Mouse (Mus musculus) myocyte (in vitro differentiated cells): ENCODE measurements around the gene Ube2o. TPM values are rescaled to one million over a fixed set of nuclear protein-coding genes. Genes with fewer than 3 reads are reported as not detected.

Experiments used
- H3K27me3 ChIP-seq: one replicate; pipeline ENCODE4 v1.6.1; 2011; ENCODE audit not compliant: control insufficient read depth, insufficient read depth, insufficient read length
- H3K36me3 ChIP-seq: one replicate; pipeline ENCODE4 v1.6.1; 2011; ENCODE audit not compliant: control insufficient read depth, insufficient read depth
- H3K4me2 ChIP-seq: one replicate; pipeline ENCODE4 v1.6.1; 2011; ENCODE audit warnings: low read depth, control low read depth
- H3K4me3 ChIP-seq: one replicate; pipeline ENCODE4 v1.5.1; 2011; ENCODE audit warnings: mild to moderate bottlenecking, control low read depth, moderate library complexity
- H3K79me2 ChIP-seq: one replicate; pipeline ENCODE4 v1.6.1; 2011; ENCODE audit not compliant: control insufficient read depth, insufficient read depth
- H3ac ChIP-seq: one replicate; pipeline ENCODE4 v1.6.1; 2011; ENCODE audit not compliant: control insufficient read depth, insufficient read length
- CEBPB ChIP-seq: IDR thresholded peaks from 2 replicates; pipeline ENCODE4 v1.6.1; 2011; ENCODE audit warnings: mild to moderate bottlenecking, moderate library complexity; ENCODE audit not compliant: poor library complexity, insufficient read depth, severe bottlenecking
- E2F4 ChIP-seq: IDR thresholded peaks from one replicate; pipeline ENCODE4 v1.6.1; 2011; ENCODE audit warnings: mild to moderate bottlenecking, control low read depth, moderate library complexity; ENCODE audit not compliant: insufficient read depth
- MAX ChIP-seq: IDR thresholded peaks from one replicate; pipeline ENCODE4 v1.6.1; 2011; ENCODE audit warnings: low read depth, mild to moderate bottlenecking, control low read depth
- MYOD1 ChIP-seq, 3 experiments: IDR thresholded peaks; one replicate each; pipeline ENCODE4 v1.6.1; 2011; ENCODE audit warnings: control low read depth in 2 of 3, low read depth in 2 of 3, mild to moderate bottlenecking in 2 of 3, moderate library complexity in 1 of 3; ENCODE audit not compliant: insufficient read length in 2 of 3, control insufficient read depth in 1 of 3
- MYOG ChIP-seq, 3 experiments: IDR thresholded peaks; one replicate each; pipeline ENCODE4 v1.6.1; 2011; ENCODE audit warnings: control low read depth in 2 of 3, low read depth in 2 of 3, mild to moderate bottlenecking in 2 of 3; ENCODE audit not compliant: insufficient read length in 2 of 3, control insufficient read depth in 1 of 3, insufficient read depth in 1 of 3
- POLR2A ChIP-seq: IDR thresholded peaks from one replicate; pipeline ENCODE4 v1.6.1; 2011; ENCODE audit warnings: low read depth, mild to moderate bottlenecking, control low read depth, moderate library complexity; ENCODE audit not compliant: insufficient read length
- POLR2AphosphoS2 ChIP-seq: IDR thresholded peaks from one replicate; pipeline ENCODE4 v1.6.1; 2011; ENCODE audit warnings: low read depth, control low read depth; ENCODE audit not compliant: insufficient read length
- REST ChIP-seq: IDR thresholded peaks from one replicate; pipeline ENCODE4 v1.6.1; 2011; ENCODE audit warnings: mild to moderate bottlenecking, control low read depth, moderate library complexity; ENCODE audit not compliant: insufficient read depth, insufficient read length
- SRF ChIP-seq: IDR thresholded peaks from one replicate; pipeline ENCODE4 v1.6.1; 2011; ENCODE audit warnings: low read depth; ENCODE audit not compliant: control insufficient read depth, insufficient read length
- TCF12 ChIP-seq: IDR thresholded peaks from one replicate; pipeline ENCODE4 v1.6.1; 2011; ENCODE audit warnings: mild to moderate bottlenecking, control low read depth; ENCODE audit not compliant: poor library complexity, insufficient read depth, severe bottlenecking
- TCF3 ChIP-seq: IDR thresholded peaks from one replicate; pipeline ENCODE4 v1.6.1; 2011; ENCODE audit warnings: low read depth, control low read depth; ENCODE audit not compliant: insufficient read length
- USF1 ChIP-seq: IDR thresholded peaks from one replicate; pipeline ENCODE4 v1.6.1; 2011; ENCODE audit warnings: low read depth, mild to moderate bottlenecking, control low read depth, moderate library complexity
- polyA plus RNA-seq: library from polyadenylated mRNA; unstranded; fragments of >200 nt; fragmentation: generic; extraction: Trizol; gene quantifications from one replicate; pipeline ENCODE4 v1.2.1, GENCODE M21; 2012; ENCODE audit warnings: missing spikeins

Gene Ube2o
- polyA plus RNA-seq, 1 experiment = 27.1 TPM

DNA sequence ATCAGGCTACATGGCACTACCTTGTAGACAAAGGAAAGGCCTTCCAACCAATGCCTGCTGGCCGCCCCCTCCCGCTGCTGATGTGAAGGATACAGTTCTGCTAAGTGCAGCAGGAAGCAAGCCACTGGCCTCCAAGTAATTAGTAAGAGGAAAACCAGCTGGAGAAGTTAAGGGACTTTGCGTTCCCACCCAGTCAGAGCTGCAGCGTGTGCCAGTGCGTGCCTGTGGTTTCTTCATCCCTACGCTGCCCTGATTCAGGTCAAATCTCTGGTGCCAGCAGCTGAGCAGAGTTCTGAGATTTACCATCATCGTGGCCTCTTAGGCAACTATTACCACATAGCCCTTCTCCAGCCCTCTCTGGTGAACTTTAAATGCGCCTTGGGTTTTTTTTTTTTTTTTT, 62.8 kb downstream of the Ube2o start:
- H3K27me3 ChIP-seq = no peaks in the 10 kb centered on the region
- H3K36me3 ChIP-seq = no peaks in the 10 kb centered on the region
- H3K79me2 ChIP-seq = no peaks in the 10 kb centered on the region
- peak overlapping the region; percentile 35 for H3K4me2 ChIP-seq
- no peak overlapping the region for H3K4me3 ChIP-seq
- H3ac ChIP-seq = no peak overlapping the region
- TF ChIP-seq MYOG (IDR thresholded peaks at IDR 0.05; ENCODE audit: control insufficient read depth in 1 of 3, insufficient read depth in 1 of 3, insufficient read length in 2 of 3, low read depth in 2 of 3) (peak; percentile 21 to 83 (median 33)), TCF3 (no peak), POLR2AphosphoS2 (no peak), CEBPB (peak; percentile 80), MYOD1 (IDR thresholded peaks at IDR 0.05; ENCODE audit: control insufficient read depth in 1 of 3, insufficient read length in 2 of 3, low read depth in 2 of 3) (peak in 2 of 3 experiments; percentile 61 to 73), REST (no peak)

DNA sequence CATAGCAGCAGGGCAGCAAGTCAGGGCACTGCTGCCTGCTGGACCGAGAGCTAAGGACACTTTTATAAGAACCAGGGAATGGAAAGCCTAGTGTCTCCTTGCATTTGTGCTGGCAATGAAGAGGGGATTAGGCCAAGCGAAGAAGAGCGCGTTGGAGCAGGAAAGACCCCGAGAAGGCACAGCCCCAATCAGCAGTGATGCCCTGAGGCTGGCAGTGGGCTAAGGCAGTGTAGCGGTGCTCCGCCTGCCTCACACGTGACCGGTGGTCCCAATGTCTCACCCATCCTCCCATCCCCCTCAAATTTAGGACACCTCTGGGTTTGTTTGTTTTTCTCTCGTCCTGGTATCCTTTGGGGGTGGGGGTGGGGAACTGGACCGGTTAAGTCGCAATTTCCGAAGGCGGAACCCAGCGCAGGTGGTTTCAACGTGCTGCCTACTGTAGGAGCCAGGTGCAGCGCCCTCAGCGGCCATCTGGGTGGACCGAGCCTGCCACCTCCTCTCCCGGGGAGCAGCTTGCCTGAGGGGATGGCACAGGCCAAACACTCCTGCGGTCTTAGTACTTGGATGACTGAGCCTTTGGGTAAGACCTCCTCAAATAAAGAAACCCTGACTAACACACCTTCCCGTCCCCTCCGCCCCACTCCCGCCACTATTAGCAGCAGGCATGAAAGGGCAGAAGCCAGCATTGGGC, 65.8 kb downstream of the Ube2o start:
- no peak for TF ChIP-seq MYOG (IDR thresholded peaks at IDR 0.05; ENCODE audit: control insufficient read depth in 1 of 3, insufficient read depth in 1 of 3, insufficient read length in 2 of 3, low read depth in 2 of 3)
- no peak for TF ChIP-seq POLR2AphosphoS2
- TF ChIP-seq TCF12 = no peak
- TF ChIP-seq REST = no peak
- no peak for TF ChIP-seq E2F4
- no peak for TF ChIP-seq CEBPB
- no peak for TF ChIP-seq MAX
- TF ChIP-seq MYOD1 (IDR thresholded peaks at IDR 0.05; ENCODE audit: control insufficient read depth in 1 of 3, insufficient read length in 2 of 3, low read depth in 2 of 3) = no peak
- TF ChIP-seq TCF3 = no peak
- TF ChIP-seq POLR2A = no peak
- TF ChIP-seq SRF = no peak
- TF ChIP-seq USF1 = no peak
- Histone ChIP-seq H3K27me3 (no peaks in the 10 kb centered on the region), H3K36me3 (no peaks in the 10 kb centered on the region), H3K79me2 (no peaks in the 10 kb centered on the region), H3K4me2 (no peak overlapping the region), H3K4me3 (no peak overlapping the region), H3ac (no peak overlapping the region)

DNA sequence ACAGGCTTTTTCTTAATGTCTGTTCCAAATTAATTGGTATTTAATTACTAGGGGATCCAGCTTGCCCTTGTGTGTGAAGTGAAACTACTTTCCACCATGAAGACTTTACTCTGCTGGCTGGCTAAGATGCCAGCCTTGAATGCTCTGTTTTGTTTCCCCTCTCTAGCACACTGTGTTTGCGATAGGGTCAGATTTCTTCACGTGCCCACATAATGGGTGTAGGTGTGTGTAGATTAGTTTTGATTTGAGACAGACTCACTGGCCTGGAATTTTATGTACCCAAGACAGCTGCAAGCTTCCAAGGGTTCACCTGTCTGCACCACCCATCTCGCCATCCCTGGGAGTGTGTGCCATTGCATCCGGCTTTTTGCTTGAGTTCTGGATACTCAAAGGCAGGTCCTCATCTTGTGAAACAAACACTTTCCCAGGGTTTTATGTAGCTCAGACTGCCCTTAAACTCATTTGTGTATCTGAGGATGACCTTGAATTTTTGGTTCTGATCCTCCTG, 67.7 kb downstream of the Ube2o start:
- no peak overlapping the region for H3K4me3 ChIP-seq
- no peaks in the 10 kb centered on the region for H3K36me3 ChIP-seq
- TF ChIP-seq TCF12 = peak; percentile 30
- TF ChIP-seq MYOD1 (IDR thresholded peaks at IDR 0.05; ENCODE audit: control insufficient read depth in 1 of 3, insufficient read length in 2 of 3, low read depth in 2 of 3) = peak in 1 of 3 experiments; percentile 83
- no peak for TF ChIP-seq REST
- no peak for TF ChIP-seq USF1
- TF ChIP-seq MYOG (IDR thresholded peaks at IDR 0.05; ENCODE audit: control insufficient read depth in 1 of 3, insufficient read depth in 1 of 3, insufficient read length in 2 of 3, low read depth in 2 of 3) = peak in 1 of 3 experiments; percentile 81
- TF ChIP-seq POLR2A = no peak
- TF ChIP-seq E2F4 = no peak
- H3ac ChIP-seq = no peak overlapping the region
- no peak overlapping the region for H3K4me2 ChIP-seq
- H3K79me2 ChIP-seq = no peaks in the 10 kb centered on the region
- H3K27me3 ChIP-seq = no peaks in the 10 kb centered on the region

DNA sequence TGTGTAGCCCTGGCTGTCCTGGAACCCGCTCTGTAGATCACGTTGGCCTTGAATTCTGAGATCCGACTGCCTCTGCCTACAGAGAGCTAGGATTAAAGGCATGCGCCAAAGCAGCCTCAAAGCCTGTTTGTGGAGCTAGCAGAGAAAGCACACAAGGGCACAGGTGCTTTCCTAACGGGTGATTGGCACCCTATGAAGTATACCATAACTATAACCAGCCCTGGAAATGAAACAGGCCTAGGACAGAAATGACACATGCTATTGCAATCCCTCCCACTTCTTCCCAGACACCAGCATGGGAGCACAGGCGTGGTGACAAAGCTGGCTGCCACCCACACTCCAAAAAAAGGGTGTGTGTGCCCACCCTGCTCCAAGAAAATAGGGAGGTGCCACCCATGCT, 68.3 kb downstream of the Ube2o start:
- H3K4me2 ChIP-seq = no peak overlapping the region
- no peaks in the 10 kb centered on the region for H3K27me3 ChIP-seq
- H3K36me3 ChIP-seq = no peaks in the 10 kb centered on the region
- TF ChIP-seq MYOG (IDR thresholded peaks at IDR 0.05; ENCODE audit: control insufficient read depth in 1 of 3, insufficient read depth in 1 of 3, insufficient read length in 2 of 3, low read depth in 2 of 3) (peak in 1 of 3 experiments; percentile 22), MYOD1 (IDR thresholded peaks at IDR 0.05; ENCODE audit: control insufficient read depth in 1 of 3, insufficient read length in 2 of 3, low read depth in 2 of 3) (peak in 1 of 3 experiments; percentile 57), USF1 (no peak)
- no peaks in the 10 kb centered on the region for H3K79me2 ChIP-seq
- H3K4me3 ChIP-seq = no peak overlapping the region
- no peak overlapping the region for H3ac ChIP-seq

DNA sequence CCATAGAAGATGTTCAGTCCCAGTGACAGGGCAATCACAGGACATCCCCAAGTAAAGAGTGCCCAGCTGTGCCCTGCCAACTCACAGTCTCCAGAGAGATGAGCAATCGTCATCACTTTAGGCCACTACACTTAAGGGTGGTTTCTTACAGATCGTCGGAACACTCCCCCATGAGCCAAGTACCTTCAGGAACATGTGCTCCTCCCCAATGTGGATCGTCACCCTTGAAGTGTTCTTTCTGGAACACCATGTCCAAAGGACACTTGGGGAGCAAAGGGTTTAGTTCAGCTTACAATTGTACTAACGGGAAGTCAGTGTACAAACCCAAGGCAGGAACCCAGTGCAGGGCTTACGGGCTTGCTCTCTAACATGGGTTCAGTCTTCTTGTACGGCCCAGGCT, 69.1 kb downstream of the Ube2o start:
- Histone ChIP-seq H3K4me2 (no peak overlapping the region), H3K27me3 (no peaks in the 10 kb centered on the region), H3K4me3 (no peak overlapping the region), H3ac (no peak overlapping the region), H3K36me3 (no peaks in the 10 kb centered on the region), H3K79me2 (no peaks in the 10 kb centered on the region)
- TF ChIP-seq USF1 = no peak
- no peak for TF ChIP-seq CEBPB
- no peak for TF ChIP-seq MYOG (IDR thresholded peaks at IDR 0.05; ENCODE audit: control insufficient read depth in 1 of 3, insufficient read depth in 1 of 3, insufficient read length in 2 of 3, low read depth in 2 of 3)
- no peak for TF ChIP-seq POLR2A
- no peak for TF ChIP-seq SRF
- no peak for TF ChIP-seq MAX
- TF ChIP-seq E2F4 = no peak
- no peak for TF ChIP-seq POLR2AphosphoS2
- TF ChIP-seq REST = no peak
- no peak for TF ChIP-seq MYOD1 (IDR thresholded peaks at IDR 0.05; ENCODE audit: control insufficient read depth in 1 of 3, insufficient read length in 2 of 3, low read depth in 2 of 3)
- TF ChIP-seq TCF3 = no peak
